Mouse (Mus musculus) CH12.LX (cell line): Measurements from ENCODE around the gene Vav1. TPM values are rescaled to one million over a fixed set of nuclear protein-coding genes. Genes with fewer than 3 reads are reported as not detected.

Experiments
- DNase-seq: peaks from one replicate; pipeline ENCODE4 v3.0.0-alpha.2; 2013; ENCODE audit errors: extremely low read depth
- H3K27ac ChIP-seq: 2 replicates; pipeline ENCODE4 v1.5.1; 2012; ENCODE audit warnings: low read depth, mild to moderate bottlenecking, control low read depth, moderate library complexity; ENCODE audit not compliant: insufficient read depth
- H3K27me3 ChIP-seq: replicated peaks from 2 replicates; pipeline ENCODE3; 2012; ENCODE audit warnings: inconsistent platforms
- H3K36me3 ChIP-seq, 2 experiments: replicated peaks in 1 of 2; 2 replicates each; pipeline versions ENCODE3 to v1.6.1; 2012; ENCODE audit warnings: inconsistent platforms in 1 of 2, low read length in 1 of 2, mild to moderate bottlenecking in 1 of 2, mixed read lengths in 1 of 2, moderate library complexity in 1 of 2; ENCODE audit not compliant: control insufficient read depth in 1 of 2, insufficient read depth in 1 of 2
- H3K4me1 ChIP-seq, 2 experiments: 2 replicates each; pipeline ENCODE4 v1.6.1; 2012; ENCODE audit warnings: inconsistent platforms in 1 of 2, moderate library complexity in 1 of 2; ENCODE audit not compliant: insufficient read depth in 2 of 2, control insufficient read depth in 1 of 2
- H3K4me2 ChIP-seq: 2 replicates; pipeline ENCODE4 v1.6.1; 2012; ENCODE audit warnings: low read depth, mild to moderate bottlenecking, control low read depth; ENCODE audit not compliant: poor library complexity, insufficient read depth, severe bottlenecking
- H3K4me3 ChIP-seq, 3 experiments: fragments of 150-350 bp in 1 of 3; sonication (generic) in 1 of 3; replicated peaks in 1 of 3; 2 replicates each; pipeline versions ENCODE3 to v1.5.1; 2011 to 2012; ENCODE audit warnings: low read depth in 2 of 3, low read length in 2 of 3, mild to moderate bottlenecking in 2 of 3, moderate library complexity in 2 of 3, control low read depth in 1 of 3, improper control_type of control experiment in 1 of 3, inconsistent platforms in 1 of 3, mixed read lengths in 1 of 3; ENCODE audit not compliant: poor library complexity in 1 of 3
- H3K79me2 ChIP-seq: replicated peaks from 2 replicates; pipeline ENCODE4 v1.6.1; 2012; ENCODE audit warnings: mild to moderate bottlenecking, moderate library complexity; ENCODE audit not compliant: control insufficient read depth, poor library complexity, insufficient read depth, severe bottlenecking; ENCODE audit errors: extremely low read depth
- H3K9ac ChIP-seq: 2 replicates; pipeline ENCODE4 v1.6.1; 2012; ENCODE audit warnings: low read depth, mild to moderate bottlenecking, control low read depth, moderate library complexity; ENCODE audit not compliant: insufficient read depth
- H3K9me3 ChIP-seq: replicated peaks from 2 replicates; pipeline ENCODE3; 2012; ENCODE audit warnings: low read length, inconsistent platforms, mixed read lengths
- BHLHE40 ChIP-seq: IDR thresholded peaks from 2 replicates; pipeline ENCODE4 v1.6.1; 2011; ENCODE audit warnings: mild to moderate bottlenecking, low read depth, low read length, improper control_type of control experiment
- CHD1 ChIP-seq: IDR thresholded peaks from 2 replicates; pipeline ENCODE4 v1.6.1; 2012; ENCODE audit warnings: low read depth, low read length, improper control_type of control experiment, inconsistent platforms
- CTCF ChIP-seq, 2 experiments: IDR thresholded peaks in 1 of 2; conservative IDR thresholded peaks in 1 of 2; 2 replicates each; pipeline ENCODE4 v1.5.1; 2011 to 2012; ENCODE audit warnings: low read depth in 2 of 2, low read length in 2 of 2, improper control_type of control experiment in 1 of 2, inconsistent platforms in 1 of 2, mild to moderate bottlenecking in 1 of 2, moderate library complexity in 1 of 2
- E2F4 ChIP-seq: IDR thresholded peaks from 2 replicates; pipeline ENCODE4 v1.6.1; 2011; ENCODE audit warnings: low read depth, low read length, improper control_type of control experiment; ENCODE audit not compliant: insufficient replicate concordance
- ELF1 ChIP-seq: IDR thresholded peaks from 2 replicates; pipeline ENCODE4 v1.6.1; 2014; ENCODE audit warnings: low read depth, mild to moderate bottlenecking, inconsistent platforms, low read length, improper control_type of control experiment
- GABPA ChIP-seq: IDR thresholded peaks from 2 replicates; pipeline ENCODE4 v1.6.1; 2012; ENCODE audit warnings: low read depth, low read length, improper control_type of control experiment, inconsistent platforms; ENCODE audit not compliant: insufficient replicate concordance
- HCFC1 ChIP-seq: IDR thresholded peaks from 2 replicates; pipeline ENCODE4 v1.6.1; 2012; ENCODE audit warnings: low read depth, mild to moderate bottlenecking, inconsistent platforms, low read length, improper control_type of control experiment
- JUN ChIP-seq: IDR thresholded peaks from 2 replicates; pipeline ENCODE4 v1.6.1; 2011; ENCODE audit warnings: low read depth, mild to moderate bottlenecking, low read length, improper control_type of control experiment, moderate library complexity; ENCODE audit not compliant: insufficient read depth
- MAZ ChIP-seq: IDR thresholded peaks from 2 replicates; pipeline ENCODE4 v1.6.1; 2012; ENCODE audit warnings: low read depth, mild to moderate bottlenecking, inconsistent platforms, low read length, improper control_type of control experiment, moderate library complexity
- MEF2A ChIP-seq: IDR thresholded peaks from 2 replicates; pipeline ENCODE4 v1.6.1; 2014; ENCODE audit warnings: low read depth, mild to moderate bottlenecking, inconsistent platforms, low read length, improper control_type of control experiment, borderline replicate concordance
- RAD21 ChIP-seq: IDR thresholded peaks from 2 replicates; pipeline ENCODE4 v1.6.1; 2011; ENCODE audit warnings: low read depth, mild to moderate bottlenecking, low read length, improper control_type of control experiment, moderate library complexity
- SMC3 ChIP-seq: IDR thresholded peaks from 2 replicates; pipeline ENCODE4 v1.6.1; 2011; ENCODE audit warnings: low read depth, low read length, improper control_type of control experiment
- TBP ChIP-seq: conservative IDR thresholded peaks from 2 replicates; pipeline ENCODE4 v1.6.1; 2011; ENCODE audit warnings: low read depth, low read length, improper control_type of control experiment
- TCF12 ChIP-seq: IDR thresholded peaks from 2 replicates; pipeline ENCODE4 v1.6.1; 2014; ENCODE audit warnings: low read depth, mild to moderate bottlenecking, inconsistent platforms, low read length, improper control_type of control experiment
- ZC3H11A ChIP-seq: IDR thresholded peaks from 2 replicates; pipeline ENCODE4 v1.6.1; 2012; ENCODE audit warnings: low read depth, mild to moderate bottlenecking, inconsistent platforms, low read length, improper control_type of control experiment
- ZMIZ1 ChIP-seq: IDR thresholded peaks from 2 replicates; pipeline ENCODE4 v1.6.1; 2012; ENCODE audit warnings: low read depth, mild to moderate bottlenecking, inconsistent platforms, low read length, improper control_type of control experiment
- dilution Hi-C: fragments of 300-500 bp; cut with MboI; formaldehyde crosslinking; loops from 2 replicates; pipeline ENCODE4 v1.14.3; 2020; ENCODE audit warnings: low sequenced_read_pairs; ENCODE audit not compliant: extremely low pct_unique_long_range_greater_than_20kb, extremely low pct_ligation_motif_present
- in situ Hi-C: fragments of 300-500 bp; cut with MboI; formaldehyde crosslinking; loops from 3 replicates; pipeline ENCODE4 v1.14.3; 2019; ENCODE audit warnings: low sequenced_read_pairs, low pct_ligation_motif_present, low pct_unique_long_range_greater_than_20kb, mixed read lengths
- polyA plus RNA-seq: library from polyadenylated mRNA; unstranded; fragments of >175 nt; gene quantifications from 2 replicates; pipeline ENCODE4 v1.2.1, GENCODE M21; 2012; ENCODE audit warnings: low read depth; ENCODE audit not compliant: insufficient read length
- total RNA-seq, 2 experiments: library from RNA; depleted of rRNA; stranded (reverse); fragments of 300-350 nt in 1 of 2; fragments of >200 nt in 1 of 2; gene quantifications; 2 replicates each; pipeline ENCODE4 v1.2.3; 2012 to 2014

Vav1 gene
- total and polyA plus RNA-seq, 3 experiments: 60.3 to 90.9 (median 84.3) TPM

DNA sequence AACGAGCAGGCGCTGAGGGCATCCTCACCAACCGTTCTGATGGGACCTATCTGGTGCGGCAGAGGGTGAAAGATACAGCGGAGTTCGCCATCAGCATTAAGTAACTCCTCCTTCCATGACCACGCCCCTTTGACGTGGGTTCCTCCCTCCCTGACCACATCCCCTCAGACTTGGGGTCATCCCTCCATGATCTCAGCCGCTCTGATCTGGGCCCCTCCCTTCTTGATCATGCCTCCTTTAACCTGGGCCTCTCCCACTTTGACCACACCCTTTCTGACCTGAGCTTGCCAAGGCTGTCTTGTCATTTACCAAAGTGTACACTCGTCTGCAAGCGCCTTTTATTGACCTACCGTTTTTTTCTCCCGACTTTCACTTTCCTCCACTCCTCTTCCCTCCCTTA is 32.9 kb downstream of the Vav1 start:
- Histone ChIP-seq H3K4me3 (no peak overlapping the region), H3K4me1 (peaks cover 6 to 48% of the 10 kb centered on the region in 2 experiments), H3K27ac (no peak overlapping the region), H3K4me2 (no peak overlapping the region), H3K9me3 (peaks cover 2% of the 10 kb centered on the region), H3K36me3 (peaks cover 76 to 97% of the 10 kb centered on the region in 2 experiments), H3K27me3 (no peaks in the 10 kb centered on the region), H3K79me2 (no peaks in the 10 kb centered on the region; the same call in 1 of the 2 replicates)
- in situ Hi-C loops: no loop called here
- dilution Hi-C loops: no loop called here
- TF ChIP-seq TCF12: no peak
- TF ChIP-seq CHD1: no peak
- no peak for TF ChIP-seq GABPA
- no peak for TF ChIP-seq ZMIZ1
- TF ChIP-seq TBP: no peak
- TF ChIP-seq MEF2A: no peak
- TF ChIP-seq ZC3H11A: no peak
- no peak for TF ChIP-seq ELF1
- TF ChIP-seq, all 38 proteins: peak for 0
- no peak overlapping the region for H3K9ac ChIP-seq
- no peak for DNase-seq

GRCm38 (mm10) chr17:57327615-57328014 is 48.7 kb downstream of the Vav1 start:
- TF ChIP-seq JUN (no peak), CHD1 (no peak), E2F4 (no peak)
- Histone ChIP-seq H3K79me2 (no peaks in the 10 kb centered on the region), H3K27me3 (no peaks in the 10 kb centered on the region), H3K4me1 (no peaks in the 10 kb centered on the region), H3K36me3 (peaks cover 61 to 75% of the 10 kb centered on the region in 2 experiments), H3K27ac (no peak overlapping the region), H3K4me3 (no peak overlapping the region), H3K9me3 (no peaks in the 10 kb centered on the region), H3K9ac (no peak overlapping the region), H3K4me2 (no peak overlapping the region)
- dilution Hi-C loops: no loop called here
- DNase-seq: no peak
- in situ Hi-C loops: loop anchor here (25.0 kb wide), 1 partner anchor 240 kb away; the partner anchor contains the start of genes Dennd1c and Tubb4a

DNA sequence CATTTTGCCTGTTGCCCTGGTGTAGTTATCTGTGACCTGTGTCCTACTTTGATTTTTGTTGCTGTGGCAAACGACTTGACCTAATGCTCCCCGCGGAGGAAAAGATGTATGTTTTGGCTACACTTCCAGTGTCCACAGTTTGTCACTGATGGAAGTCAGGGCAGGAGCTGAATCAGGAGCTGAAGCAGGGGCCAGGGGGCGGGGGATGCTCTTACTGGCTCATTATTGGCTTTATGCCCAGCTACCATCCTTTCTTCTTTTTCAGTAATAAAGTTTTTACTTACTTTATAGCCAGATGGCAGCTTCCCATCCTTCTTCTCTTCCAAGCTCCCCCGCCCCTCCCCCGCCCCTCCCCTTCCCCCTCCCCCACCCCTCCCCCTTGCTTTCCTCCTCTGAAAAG is 50.0 kb downstream of the Vav1 start:
- H3K79me2 ChIP-seq: no peaks in the 10 kb centered on the region
- no peak for TF ChIP-seq MEF2A
- no peak for TF ChIP-seq RAD21
- no peak for TF ChIP-seq GABPA
- TF ChIP-seq HCFC1: no peak
- TF ChIP-seq TBP: no peak
- TF ChIP-seq BHLHE40: no peak
- no peak for TF ChIP-seq CHD1
- TF ChIP-seq SMC3: no peak
- no peak for TF ChIP-seq MAZ
- TF ChIP-seq CTCF (conservative IDR thresholded peaks at IDR 0.05 in 1 of 2, IDR thresholded peaks at IDR 0.05 in 1 of 2; ENCODE audit: low read depth in 2 of 2, low read length in 2 of 2): no peak
- TF ChIP-seq, all 38 proteins: peak for 0
- 0 out of 4 replicates have a peak, but pooled peaks cover 0 to 1% of the 10 kb centered on the region in 2 experiments for H3K4me1 ChIP-seq
- no peak overlapping the region for H3K9ac ChIP-seq
- no peak overlapping the region for H3K4me3 ChIP-seq
- H3K9me3 ChIP-seq: no peaks in the 10 kb centered on the region
- dilution Hi-C loops: no loop called here
- H3K27me3 ChIP-seq: no peaks in the 10 kb centered on the region
- no peak for DNase-seq
- H3K27ac ChIP-seq: no peak overlapping the region
- H3K36me3 ChIP-seq: peaks cover 49 to 62% of the 10 kb centered on the region in 2 experiments
- in situ Hi-C loops: loop anchor here (25.0 kb wide), 1 partner anchor 242 kb away; the partner anchor contains the start of genes Dennd1c and Tubb4a
- no peak overlapping the region for H3K4me2 ChIP-seq
